Mouse (Mus musculus): ENCODE results near the gene Kcna2. TPM values are rescaled to one million over a fixed set of nuclear protein-coding genes. Genes with fewer than 3 reads are reported as not detected.

Gene Kcna2
- 1 to 10 TPM; 2.8 to 4.1 TPM for total RNA-seq (2021)
- long read RNA-seq, experiment 1, partial matches to known transcripts, result 0 of 1 reads
- long read RNA-seq, experiment 1, other reads (novel, unspliced or antisense), result 1 of 1 reads
- long read RNA-seq, experiment 2, result 0 reads

- DNase-seq (ENCODE audit: low spot score in 2 of 2), result no peak
Measured at GRCm38 (mm10) chr3:107100811-107101455, at the start of gene Kcna2. Gene Kcna2, plus strand, starts transcription at chr3:107101146.

GRCm38 (mm10) chr3:107061468-107061867 is 39.5 kb upstream of the Kcna2 start:
- no peak for DNase-seq (ENCODE audit: low spot score in 2 of 2)

GRCm38 (mm10) chr3:107062771-107063170 is 38.2 kb upstream of the Kcna2 start:
- no peak for DNase-seq (ENCODE audit: low spot score in 2 of 2)

GRCm38 (mm10) chr3:107065510-107066095 is 35.3 kb upstream of the Kcna2 start:
- DNase-seq (ENCODE audit: low spot score in 2 of 2), result no peak

- no peak for DNase-seq (ENCODE audit: low spot score in 2 of 2)
Measured at GRCm38 (mm10) chr3:107066165-107066850, 34.6 kb upstream of the Kcna2 start.

- no peak for DNase-seq (ENCODE audit: low spot score in 2 of 2)
Measured at GRCm38 (mm10) chr3:107067245-107067644, 33.7 kb upstream of the Kcna2 start.

GRCm38 (mm10) chr3:107073863-107074262 is 27.1 kb upstream of the Kcna2 start:
- no peak for DNase-seq (ENCODE audit: low spot score in 2 of 2)

- no peak for DNase-seq (ENCODE audit: low spot score in 2 of 2)
Measured at GRCm38 (mm10) chr3:107075705-107076104, 25.2 kb upstream of the Kcna2 start.

GRCm38 (mm10) chr3:107076658-107077057 is 24.3 kb upstream of the Kcna2 start:
- DNase-seq (ENCODE audit: low spot score in 2 of 2), result no peak

GRCm38 (mm10) chr3:107077101-107077500 is 23.8 kb upstream of the Kcna2 start:
- DNase-seq (ENCODE audit: low spot score in 2 of 2), result no peak

- DNase-seq (ENCODE audit: low spot score in 2 of 2), result no peak
Measured at GRCm38 (mm10) chr3:107080803-107081202, 20.1 kb upstream of the Kcna2 start.

GRCm38 (mm10) chr3:107081227-107081626 is 19.7 kb upstream of the Kcna2 start:
- DNase-seq (ENCODE audit: low spot score in 2 of 2), result no peak

GRCm38 (mm10) chr3:107084586-107084985 is 16.4 kb upstream of the Kcna2 start:
- no peak for DNase-seq (ENCODE audit: low spot score in 2 of 2)

- no peak for DNase-seq (ENCODE audit: low spot score in 2 of 2)
Measured at GRCm38 (mm10) chr3:107087410-107087809, 13.5 kb upstream of the Kcna2 start.

- no peak for DNase-seq (ENCODE audit: low spot score in 2 of 2)
Measured at GRCm38 (mm10) chr3:107088820-107089219, 12.1 kb upstream of the Kcna2 start.

- DNase-seq (ENCODE audit: low spot score in 2 of 2), result no peak
Measured at GRCm38 (mm10) chr3:107089475-107089874, 11.5 kb upstream of the Kcna2 start.

- DNase-seq (ENCODE audit: low spot score in 2 of 2), result no peak
Measured at GRCm38 (mm10) chr3:107090001-107090400, 10.9 kb upstream of the Kcna2 start.

- DNase-seq (ENCODE audit: low spot score in 2 of 2), result no peak
Measured at GRCm38 (mm10) chr3:107090403-107091150, 10.4 kb upstream of the Kcna2 start.

GRCm38 (mm10) chr3:107094028-107094427 is 6.9 kb upstream of the Kcna2 start:
- peak in 1 of 2 experiments; percentile 22 for DNase-seq (ENCODE audit: low spot score in 2 of 2)

GRCm38 (mm10) chr3:107096269-107096731 is 4.6 kb upstream of the Kcna2 start:
- no peak for DNase-seq (ENCODE audit: low spot score in 2 of 2)

GRCm38 (mm10) chr3:107099866-107100265 is 1.1 kb upstream of the Kcna2 start:
- no peak for DNase-seq (ENCODE audit: low spot score in 2 of 2)

GRCm38 (mm10) chr3:107101456-107101786 is 475 bp downstream of the Kcna2 start:
- no peak for DNase-seq (ENCODE audit: low spot score in 2 of 2)

Data from gastrocnemius, postnatal 4 days (tissue).